Mouse (Mus musculus) adrenal gland, adult 2 months (tissue): ENCODE results near the gene Ncapg2. TPM values are rescaled to one million over a fixed set of nuclear protein-coding genes. Genes with fewer than 3 reads are reported as not detected.

Source experiments
- polyA plus RNA-seq: library from polyadenylated mRNA; depleted of rRNA; stranded (reverse); fragments of >200 nt; gene quantifications from 2 replicates; pipeline ENCODE4 v1.2.3, GENCODE M21; 2012; rRNA removed
- total RNA-seq, 2 experiments: library from RNA; stranded (reverse); gene quantifications; 2 replicates each; pipeline ENCODE4 v1.2.3; 2021

Ncapg2 gene
- total and polyA plus RNA-seq, 3 experiments, result 0.44 to 5.2 (median 3.7) TPM

Other genes with a start within 250 kb of the Ncapg2 start
- 10 to 100 TPM in 1 of 2 experiments, 1 to 10 TPM in 1; 6.0 to 12.8 TPM for gene Wdr60, start 142.4 kb upstream of the Ncapg2 start, total RNA-seq
- 2.2 and 2.5 TPM in 2 replicates for gene Wdr60, start 142.4 kb upstream of the Ncapg2 start, polyA plus RNA-seq
- gene Gm11027, start 130.0 kb upstream of the Ncapg2 start, total RNA-seq, result not detected
- not detected in 2 replicates for gene Gm11027, start 130.0 kb upstream of the Ncapg2 start, polyA plus RNA-seq
- 10 to 100 TPM; 55.7 to 59.7 TPM for gene Esyt2, start 124.2 kb upstream of the Ncapg2 start, total RNA-seq
- gene Esyt2, start 124.2 kb upstream of the Ncapg2 start, polyA plus RNA-seq, result 12.3 and 14.0 TPM in 2 replicates
- gene Ptprn2, start 80.3 kb downstream of the Ncapg2 start, total RNA-seq, result 10 to 100 TPM; 17.4 to 25.4 TPM
- gene Ptprn2, start 80.3 kb downstream of the Ncapg2 start, polyA plus RNA-seq, result 18.7 and 22.3 TPM in 2 replicates